15 mouse cellular contexts compared by ENCODE assay signal in genomic region chr13:64367615-64368014, GRCm38 (mm10). TPM values are rescaled to one million over a fixed set of nuclear protein-coding genes. Genes with fewer than 3 reads are reported as not detected.
DNase-seq lines count a peak whose midpoint lies in the region; ATAC-seq and TF ChIP-seq lines count a peak whose summit lies in the region.
"Had no signal": no experiment of that assay in that cellular context is flagged by ENCODE, and none has a peak within 500 bp of the region (broad histone marks: within the 10 kb centered on the region; RNA-seq: fewer than 3 reads in every experiment).

No protein-coding gene starts in this region.

- ATAC-seq in heart, embryonic 12.5 days (ENCODE audit: insufficient number of reproducible peaks, low FRiP score) = no peak
- no peak for ATAC-seq in intestine, postnatal 0 days
- ATAC-seq in intestine, embryonic 16.5 days = no peak
- no peak for ATAC-seq in megakaryocyte, adult 5-6 weeks (ENCODE audit: poor library complexity, severe bottlenecking)
- no peak for ATAC-seq in hindbrain, embryonic 16.5 days
- ATAC-seq: forebrain, embryonic 13.5 days; forebrain, postnatal 0 days had no signal

- TF ChIP-seq POLR2A in bone marrow macrophage, adult 2 months (IDR thresholded peaks at IDR 0.05; ENCODE audit: borderline replicate concordance, low read depth, low read length) = no peak

- H3K4me1 ChIP-seq in heart, embryonic 12.5 days (replicated peaks) = peaks cover 18% of the 10 kb centered on the region
- no peaks in the 10 kb centered on the region for H3K4me1 ChIP-seq in intestine, postnatal 0 days (replicated peaks; ENCODE audit: control insufficient read depth, insufficient read depth, low read length)
- peaks cover 6% of the 10 kb centered on the region; the same call in 1 of the 2 replicates for H3K4me1 ChIP-seq in intestine, embryonic 16.5 days (ENCODE audit: control insufficient read depth, insufficient read depth, low read length)
- peaks cover 6% of the 10 kb centered on the region for H3K4me1 ChIP-seq in megakaryocyte, embryonic 14.5 days
- peaks cover 22% of the 10 kb centered on the region for H3K4me1 ChIP-seq in bone marrow macrophage, adult 2 months (ENCODE audit: control insufficient read depth, insufficient read depth, low read length)
- peaks cover 9% of the 10 kb centered on the region for H3K4me1 ChIP-seq in hindbrain, embryonic 16.5 days (ENCODE audit: control insufficient read depth, insufficient read depth, low read depth, low read length)

- peaks cover 49% of the 10 kb centered on the region for H3K36me3 ChIP-seq in heart, embryonic 12.5 days
- H3K36me3 ChIP-seq in intestine, postnatal 0 days (ENCODE audit: control insufficient read depth, insufficient read depth) = peaks cover 43% of the 10 kb centered on the region
- 0 out of 2 replicates have a peak, but pooled peaks cover 7% of the 10 kb centered on the region for H3K36me3 ChIP-seq in intestine, embryonic 16.5 days (ENCODE audit: control insufficient read depth, insufficient read depth, low read length)
- peaks cover 2% of the 10 kb centered on the region for H3K36me3 ChIP-seq in megakaryocyte, embryonic 14.5 days (replicated peaks; ENCODE audit: low read length)
- H3K36me3 ChIP-seq in hindbrain, embryonic 16.5 days (ENCODE audit: control insufficient read depth, insufficient read depth, low read length) = peaks cover 25% of the 10 kb centered on the region

- H3K4me3 ChIP-seq in heart, embryonic 12.5 days = no peak overlapping the region
- no peak overlapping the region for H3K4me3 ChIP-seq in intestine, postnatal 0 days (ENCODE audit: low read depth, low read length)
- no peak overlapping the region for H3K4me3 ChIP-seq in intestine, embryonic 16.5 days (ENCODE audit: low read length)
- peak overlapping the region; percentile 28 for H3K4me3 ChIP-seq in megakaryocyte, embryonic 14.5 days (replicated peaks)
- peak overlapping the region; percentile 6; the same call in 1 of the 2 replicates for H3K4me3 ChIP-seq in bone marrow macrophage, adult 2 months (ENCODE audit: insufficient read depth, low read length)
- H3K4me3 ChIP-seq in hindbrain, embryonic 16.5 days (ENCODE audit: low read length) = no peak overlapping the region
- H3K4me3 ChIP-seq: embryonic facial prominence, embryonic 10.5 days; forebrain, embryonic 13.5 days; hindbrain, embryonic 13.5 days had no signal

- H3K27me3 ChIP-seq in heart, embryonic 12.5 days (replicated peaks) = no peaks in the 10 kb centered on the region
- H3K27me3 ChIP-seq in intestine, postnatal 0 days (replicated peaks; ENCODE audit: control insufficient read depth, insufficient read depth, low read length) = no peaks in the 10 kb centered on the region
- no peaks in the 10 kb centered on the region for H3K27me3 ChIP-seq in intestine, embryonic 16.5 days (replicated peaks; ENCODE audit: control insufficient read depth, insufficient read depth, low read length)
- peaks cover 13% of the 10 kb centered on the region for H3K27me3 ChIP-seq in megakaryocyte, embryonic 14.5 days (replicated peaks)
- H3K27me3 ChIP-seq in hindbrain, embryonic 16.5 days (replicated peaks; ENCODE audit: control insufficient read depth, insufficient read depth, low read length) = no peaks in the 10 kb centered on the region
- H3K27me3 ChIP-seq: forebrain, embryonic 13.5 days; hindbrain, embryonic 13.5 days had no signal

- 84% methylated on average over 5 of the region's 5 CpGs for WGBS in heart, embryonic 12.5 days
- 87% methylated on average over 5 of the region's 5 CpGs for WGBS in intestine, postnatal 0 days
- 95% methylated on average over 5 of the region's 5 CpGs for WGBS in intestine, embryonic 16.5 days
- 94% methylated on average over 5 of the region's 5 CpGs for WGBS in hindbrain, embryonic 16.5 days

- TF ChIP-seq CTCF in intestine, postnatal 0 days (IDR thresholded peaks at IDR 0.05; ENCODE audit: low read depth) = no peak
- TF ChIP-seq CTCF in bone marrow macrophage, adult 2 months (IDR thresholded peaks at IDR 0.05; ENCODE audit: low read depth, low read length) = no peak

- H3K9ac ChIP-seq in heart, embryonic 12.5 days = no peak overlapping the region
- H3K9ac ChIP-seq in intestine, postnatal 0 days (ENCODE audit: low read depth, low read length) = no peak overlapping the region
- no peak overlapping the region for H3K9ac ChIP-seq in intestine, embryonic 16.5 days (ENCODE audit: low read depth, low read length)
- H3K9ac ChIP-seq in hindbrain, embryonic 16.5 days (ENCODE audit: low read depth, low read length) = no peak overlapping the region
- H3K9ac ChIP-seq: forebrain, embryonic 13.5 days; forebrain, postnatal 0 days; hindbrain, embryonic 13.5 days had no signal

- no peak overlapping the region for H3K27ac ChIP-seq in heart, embryonic 12.5 days (ENCODE audit: poor library complexity, severe bottlenecking)
- H3K27ac ChIP-seq in intestine, postnatal 0 days (ENCODE audit: low read depth, low read length) = no peak overlapping the region
- H3K27ac ChIP-seq in intestine, embryonic 16.5 days (ENCODE audit: low read length) = no peak overlapping the region
- no peak overlapping the region for H3K27ac ChIP-seq in bone marrow macrophage, adult 2 months (ENCODE audit: insufficient read depth, low read depth, low read length)
- H3K27ac ChIP-seq in hindbrain, embryonic 16.5 days (ENCODE audit: low read depth, low read length) = no peak overlapping the region
- H3K27ac ChIP-seq: embryonic facial prominence, embryonic 10.5 days; forebrain, embryonic 13.5 days; hindbrain, embryonic 13.5 days had no signal

- peak; percentile 84 for DNase-seq in heart, adult 11 months
- DNase-seq: adrenal gland, postnatal 10 days; cerebellum, adult 18-20 months; forebrain, postnatal 0 days; gastrocnemius, postnatal 14 days had no signal

- H3K4me2 ChIP-seq in heart, embryonic 12.5 days = no peak overlapping the region
- peak overlapping the region; percentile 90 for H3K4me2 ChIP-seq in intestine, postnatal 0 days (replicated peaks; ENCODE audit: low read depth)
- H3K4me2 ChIP-seq in intestine, embryonic 16.5 days (ENCODE audit: low read depth, low read length) = no peak overlapping the region
- no peak overlapping the region for H3K4me2 ChIP-seq in hindbrain, embryonic 16.5 days (ENCODE audit: low read length)
- H3K4me2 ChIP-seq: forebrain, embryonic 13.5 days; hindbrain, embryonic 13.5 days had no signal

- H3K9me3 ChIP-seq in heart, embryonic 12.5 days (replicated peaks) = no peaks in the 10 kb centered on the region
- no peaks in the 10 kb centered on the region for H3K9me3 ChIP-seq in intestine, postnatal 0 days (ENCODE audit: control insufficient read depth)
- no peaks in the 10 kb centered on the region for H3K9me3 ChIP-seq in intestine, embryonic 16.5 days (ENCODE audit: control insufficient read depth, low read length)
- no peaks in the 10 kb centered on the region for H3K9me3 ChIP-seq in megakaryocyte, embryonic 14.5 days
- no peaks in the 10 kb centered on the region for H3K9me3 ChIP-seq in hindbrain, embryonic 16.5 days (ENCODE audit: control insufficient read depth, low read length)
- H3K9me3 ChIP-seq: embryonic facial prominence, embryonic 10.5 days; forebrain, embryonic 13.5 days; hindbrain, embryonic 13.5 days had no signal

RNA-seq across cellular contexts. Expression of gene Ctsl, which starts 3.1 kb away (rescaled TPM):
- 266 and 280 TPM in 2 replicates for polyA plus RNA-seq in heart, embryonic 12.5 days (2016; fragmentation: Nextera tagmentation; extraction: Ambion mirVana)
- polyA plus RNA-seq in intestine, postnatal 0 days (2015; fragmentation: Nextera tagmentation; extraction: Ambion mirVana) = 1,058 and 1,193 TPM in 2 replicates
- 235 and 256 TPM in 2 replicates for polyA plus RNA-seq in intestine, embryonic 16.5 days (2015; fragmentation: Nextera tagmentation; extraction: Ambion mirVana)
- 15.0 TPM in 1 of 2 replicates, not detected in the other for polyA plus RNA-seq in megakaryocyte, embryonic 14.5 days (2012; ENCODE audit: insufficient read depth, low replicate concordance)
- 44.5 and 56.8 TPM in 2 replicates for total RNA-seq in megakaryocyte, adult 5-6 weeks (2015)
- 50.3 and 57.5 TPM in 2 replicates for total RNA-seq in megakaryocyte, adult 5-6 weeks (2017)
- polyA plus RNA-seq in bone marrow macrophage, adult 2 months (2012; ENCODE audit: insufficient read depth, insufficient read length, missing spikeins) = 1,731 and 1,752 TPM in 2 replicates
- 185 and 197 TPM in 2 replicates for polyA plus RNA-seq in hindbrain, embryonic 16.5 days (2015; fragmentation: Nextera tagmentation; extraction: Ambion mirVana)

RNA-seq across cellular contexts. Expression of gene Aaed1, which starts 55.1 kb away (rescaled TPM):
- polyA plus RNA-seq in heart, embryonic 12.5 days (2016; fragmentation: Nextera tagmentation; extraction: Ambion mirVana) = 89.0 and 93.6 TPM in 2 replicates
- polyA plus RNA-seq in intestine, postnatal 0 days (2015; fragmentation: Nextera tagmentation; extraction: Ambion mirVana) = 28.9 and 29.9 TPM in 2 replicates
- 35.4 and 37.3 TPM in 2 replicates for polyA plus RNA-seq in intestine, embryonic 16.5 days (2015; fragmentation: Nextera tagmentation; extraction: Ambion mirVana)
- polyA plus RNA-seq in megakaryocyte, embryonic 14.5 days (2012; ENCODE audit: insufficient read depth, low replicate concordance) = 0.85 and 1.3 TPM in 2 replicates
- 38.0 and 44.8 TPM in 2 replicates for total RNA-seq in megakaryocyte, adult 5-6 weeks (2015)
- 63.4 and 67.7 TPM in 2 replicates for total RNA-seq in megakaryocyte, adult 5-6 weeks (2017)
- 56.9 and 58.1 TPM in 2 replicates for polyA plus RNA-seq in bone marrow macrophage, adult 2 months (2012; ENCODE audit: insufficient read depth, insufficient read length, missing spikeins)
- polyA plus RNA-seq in hindbrain, embryonic 16.5 days (2015; fragmentation: Nextera tagmentation; extraction: Ambion mirVana) = 12.5 and 15.3 TPM in 2 replicates

Comparison
In these comparisons a context has a peak if more than half of its experiments do, and no peak if none do; other contexts are left out.
1. H3K4me3 ChIP-seq: peak in megakaryocyte, embryonic 14.5 days (single experiment) and bone marrow macrophage, adult 2 months (single experiment); none in heart, embryonic 12.5 days (single experiment), intestine, postnatal 0 days (single experiment), intestine, embryonic 16.5 days (single experiment) and hindbrain, embryonic 16.5 days (single experiment).
2. RNA of gene Ctsl, which starts 3.1 kb away (polyA plus RNA-seq): 1,731 to 1,752 TPM in bone marrow macrophage, adult 2 months, 1,058 to 1,193 TPM in intestine, postnatal 0 days, 266 to 280 TPM in heart, embryonic 12.5 days, 235 to 256 TPM in intestine, embryonic 16.5 days and 185 to 197 TPM in hindbrain, embryonic 16.5 days; 15.0 TPM in megakaryocyte, embryonic 14.5 days; every median in the first group is over 10 times any median in the second.